Mouse (Mus musculus): ENCODE measurements around the gene Clint1. TPM values are rescaled to one million over a fixed set of nuclear protein-coding genes. Genes with fewer than 3 reads are reported as not detected.

Gene Clint1
- total RNA-seq, 2 experiments from 2014 or later = 50.7 to 61.0 TPM

- DNase-seq = no peak
Observed at GRCm38 (mm10) chr11:45937478-45937877, 85.6 kb downstream of the Clint1 start.

DNA sequence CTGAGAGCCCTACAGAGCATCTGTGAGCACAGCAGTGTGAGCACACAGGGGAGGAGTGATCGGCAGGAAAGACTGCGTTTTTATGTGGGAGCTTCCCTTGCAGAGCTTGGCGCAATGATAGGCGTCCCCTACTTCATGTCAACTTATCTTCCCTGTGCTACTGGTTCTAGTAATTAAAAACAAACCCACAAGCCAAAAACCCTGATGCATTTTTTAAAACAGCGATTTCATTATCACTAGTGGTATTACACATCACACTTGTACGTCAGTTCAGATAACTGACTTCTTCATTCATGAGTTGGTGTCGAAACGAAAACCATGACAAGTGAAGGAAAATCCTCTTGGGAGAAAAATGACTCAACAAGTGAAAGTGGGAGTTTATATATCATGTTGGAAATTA, 87.1 kb downstream of the Clint1 start:
- no peak for DNase-seq

GRCm38 (mm10) chr11:45942281-45942680, 90.4 kb downstream of the Clint1 start:
- no peak for DNase-seq

GRCm38 (mm10) chr11:45943108-45943705, 91.4 kb downstream of the Clint1 start:
- DNase-seq = peak; percentile 59 to 66

DNA sequence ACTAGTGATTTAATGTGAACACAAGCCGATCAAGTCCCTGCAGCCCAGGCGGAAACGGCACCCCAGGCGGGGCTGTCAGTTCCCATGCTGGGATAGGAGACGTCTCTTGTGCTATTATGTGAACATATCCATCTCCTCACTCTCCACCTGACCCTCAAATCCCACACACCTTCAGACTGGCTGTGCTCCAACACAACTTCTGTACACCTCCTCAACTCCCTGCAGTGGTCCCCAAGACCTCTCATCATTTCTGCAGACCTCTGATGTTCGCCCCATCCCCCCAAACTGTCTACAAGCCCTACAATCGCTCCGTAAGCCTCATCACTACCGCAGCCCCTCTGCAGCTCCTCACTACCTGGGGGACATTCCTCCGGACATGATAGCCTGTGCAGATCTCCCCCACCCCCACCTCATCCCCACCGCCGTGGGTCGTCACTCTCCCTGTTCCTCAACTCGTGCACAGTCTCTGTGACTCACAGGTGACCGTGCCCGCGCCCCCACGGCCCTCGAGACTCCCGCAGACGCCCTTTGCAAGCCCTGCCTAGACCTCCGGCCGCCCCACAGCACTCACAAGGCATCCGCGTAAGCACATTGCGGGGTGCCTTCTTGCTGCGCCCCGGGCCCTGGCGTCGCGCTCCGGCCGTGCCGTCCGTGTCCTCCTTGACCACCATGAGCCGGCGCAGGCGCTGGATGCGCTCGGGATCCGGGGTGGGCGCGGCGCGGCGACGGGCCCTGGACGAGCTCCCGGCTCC, 92.2 kb downstream of the Clint1 start:
- DNase-seq = no peak

DNA sequence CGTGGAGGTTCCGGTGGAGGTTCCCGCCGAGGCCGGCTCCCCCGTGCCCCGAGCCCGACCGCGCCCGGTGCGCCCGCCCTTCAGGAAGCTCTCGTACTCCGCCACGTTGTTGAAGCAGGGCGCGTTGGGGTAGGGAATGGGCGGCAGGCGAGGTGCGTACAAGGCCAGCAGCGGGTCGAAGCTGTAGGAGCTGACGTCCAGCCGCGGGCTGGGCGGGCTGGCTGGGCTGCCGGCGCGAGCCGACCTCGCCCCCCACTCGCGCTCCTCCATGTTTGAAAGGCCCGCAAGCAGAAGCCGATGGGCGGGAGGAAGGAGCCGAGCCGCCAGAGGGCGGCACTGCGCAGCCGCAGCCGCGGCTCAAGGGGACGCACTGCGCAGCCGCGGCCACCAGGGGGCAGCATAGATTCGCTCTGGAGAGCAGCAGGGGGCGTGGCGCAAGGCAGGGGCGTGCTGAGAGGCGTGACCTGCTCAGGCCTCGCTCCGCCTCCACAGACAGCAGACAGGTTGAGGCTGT, 92.8 kb downstream of the Clint1 start, which contains the start of gene Lsm11:
Lsm11 (minus strand) TSS at position 293 of the 514 bp plus-strand sequence.
- DNase-seq = peak; percentile 96 to 98

DNA sequence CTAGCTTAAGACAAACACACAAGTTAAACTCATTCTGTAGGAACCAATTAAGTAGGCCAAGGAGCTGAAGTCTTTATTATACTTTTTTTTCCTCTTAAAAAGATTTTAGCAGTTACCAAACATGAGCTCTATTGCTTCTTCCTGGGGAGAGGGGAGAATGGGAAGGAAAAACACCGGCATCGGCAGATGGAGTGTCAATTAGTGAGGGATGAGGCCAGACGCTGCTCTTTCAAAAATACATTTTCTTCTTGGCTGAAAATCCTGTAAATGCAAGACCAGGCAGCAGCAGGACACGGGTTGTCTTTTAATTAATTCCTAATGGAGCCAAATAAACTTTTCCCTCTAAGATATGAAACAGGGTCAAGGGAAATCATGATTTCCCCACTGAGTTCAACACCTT, 94.9 kb downstream of the Clint1 start:
- peak; percentile 18 to 27 for DNase-seq

- peak; percentile 44 to 48 for DNase-seq
Observed at GRCm38 (mm10) chr11:45947491-45947890, 95.6 kb downstream of the Clint1 start.

DNA sequence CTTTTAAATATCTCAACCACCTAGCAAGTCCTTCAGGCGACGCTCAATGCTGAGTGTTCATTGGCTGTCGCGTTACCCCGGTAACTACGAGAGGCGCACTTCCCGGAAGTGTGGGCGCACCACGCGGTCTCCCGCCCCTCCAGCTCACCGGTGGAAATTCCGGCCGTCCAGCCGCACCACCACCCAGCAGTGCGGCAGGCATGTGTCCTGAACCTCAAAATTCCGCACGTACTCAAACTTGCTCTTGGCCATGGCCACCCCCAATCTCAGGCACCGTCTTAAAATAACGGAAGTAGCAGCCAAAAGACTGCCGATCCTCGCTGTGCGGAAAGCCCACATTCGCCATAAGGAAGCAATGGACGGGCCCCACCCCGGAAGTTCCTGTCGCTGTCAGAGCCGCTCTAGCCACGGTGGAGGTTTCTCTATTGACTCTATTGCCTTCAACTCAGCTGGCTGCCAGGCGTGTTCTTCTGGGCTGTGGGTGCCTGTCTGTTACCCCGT, 103.3 kb downstream of the Clint1 start, which contains the start of gene Thg1l:
Thg1l (minus strand) TSS at position 368 of the 501 bp plus-strand sequence.
- peak; percentile 92 to 93 for DNase-seq

DNA sequence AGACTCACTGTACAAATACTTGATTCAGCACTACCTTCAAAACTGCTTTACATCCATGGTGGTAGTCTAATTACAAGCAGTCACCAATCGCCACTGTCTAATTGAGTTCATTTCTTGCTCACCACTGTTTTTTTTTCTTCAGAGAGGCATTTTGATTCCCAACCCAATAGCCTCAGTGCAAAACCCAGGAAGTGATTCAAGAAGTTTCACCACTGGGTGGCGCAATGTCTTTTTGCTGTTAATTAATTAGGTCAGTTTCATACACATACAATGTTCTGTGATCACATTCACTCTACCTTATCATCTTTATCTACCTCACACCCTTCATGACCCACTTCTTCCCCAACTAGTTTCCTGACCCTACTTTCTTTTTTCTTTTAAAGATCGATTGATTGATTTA, 107.7 kb downstream of the Clint1 start:
- DNase-seq = no peak

DNA sequence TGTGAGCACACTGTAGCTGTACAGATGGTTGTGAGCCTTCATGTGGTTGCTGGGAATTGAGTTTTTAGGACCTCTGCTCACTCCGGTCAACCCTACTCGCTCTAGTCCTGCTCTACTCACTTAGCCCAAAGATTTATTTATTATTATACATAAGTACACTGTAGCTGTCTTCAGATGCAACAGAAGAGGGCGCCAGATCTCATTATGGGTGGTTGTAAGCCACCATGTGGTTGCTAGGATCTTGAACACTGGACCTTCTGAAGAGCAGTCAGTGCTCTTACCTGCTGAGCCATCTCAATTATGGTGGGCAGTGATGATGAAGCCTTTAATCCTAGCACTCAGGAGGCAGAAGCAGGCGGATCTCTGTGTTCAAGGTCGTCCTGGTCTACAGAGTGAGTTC, 108.2 kb downstream of the Clint1 start:
- DNase-seq = no peak

Small RNA genes within 50 kb of the gene (microRNA-seq; reads per million reads assigned to microRNA genes)
- 0 reads per million in 2 experiments for gene Gm22751

Other genes starting within 250 kb of the Clint1 start
- 10 to 100 TPM; 30.7 to 32.7 TPM for gene Lsm11, start 92.9 kb downstream of the Clint1 start, total RNA-seq (2021)
- gene Thg1l, start 103.4 kb downstream of the Clint1 start, total RNA-seq (2021) = 10 to 100 TPM in 1 of 2 experiments, 1 to 10 TPM in 1; 9.6 to 10.4 TPM
- gene Sox30, start 128.3 kb downstream of the Clint1 start, total RNA-seq (2021) = under 1 TPM in 1 of 2 experiments, not detected in 1; 0.35 TPM
- gene Gm12166, start 200.3 kb downstream of the Clint1 start, total RNA-seq (2021) = 1 to 10 TPM; 1.9 to 2.0 TPM
- gene Adam19, start 203.9 kb downstream of the Clint1 start, total RNA-seq (2021) = 10 to 100 TPM; 13.8 to 14.6 TPM